ENCODE assay signal across 22 mouse cellular contexts in genomic region chr4:100219599-100219998, GRCm38 (mm10).
A peak's percentile ranks its signal among the peaks of the same experiment; 100 is the strongest.
DNase-seq lines count a peak whose midpoint lies in the region; ATAC-seq and TF ChIP-seq lines count a peak whose summit lies in the region.
"Had no signal": no experiment of that assay in that cellular context is flagged by ENCODE, and none has a peak within 500 bp of the region (broad histone marks: within the 10 kb centered on the region; RNA-seq: fewer than 3 reads in every experiment).

No protein-coding gene starts in this region.

- no peak overlapping the region for H3K4me3 ChIP-seq in heart, embryonic 10.5 days
- H3K4me3 ChIP-seq in hindbrain, postnatal 0 days (ENCODE audit: low read length), result no peak overlapping the region
- H3K4me3 ChIP-seq in hindbrain, embryonic 11.5 days (ENCODE audit: low read depth, low read length), result no peak overlapping the region
- H3K4me3 ChIP-seq: forebrain, embryonic 10.5 days; heart, embryonic 12.5 days; kidney, embryonic 15.5 days; limb, embryonic 12.5 days; midbrain, embryonic 12.5 days had no signal

- H3K9ac ChIP-seq in hindbrain, postnatal 0 days (replicated peaks; ENCODE audit: low read length), result no peak overlapping the region
- no peak overlapping the region for H3K9ac ChIP-seq in hindbrain, embryonic 11.5 days (ENCODE audit: low read depth, low read length)
- H3K9ac ChIP-seq: forebrain, postnatal 0 days; heart, embryonic 12.5 days; hindbrain, embryonic 14.5 days; kidney, embryonic 15.5 days; limb, embryonic 12.5 days; liver, postnatal 0 days; midbrain, embryonic 12.5 days had no signal

- ATAC-seq in hindbrain, postnatal 0 days, result no peak
- no peak for ATAC-seq in hindbrain, embryonic 11.5 days (ENCODE audit: low FRiP score)
- ATAC-seq in granulocyte monocyte progenitor cell, adult 5-6 weeks (replicated peaks; ENCODE audit: poor library complexity, severe bottlenecking), result peak; percentile 83
- ATAC-seq: forebrain, postnatal 0 days; liver, postnatal 0 days; Patski had no signal

- 68% methylated on average over 4 of the region's 4 CpGs for WGBS in heart, embryonic 10.5 days
- WGBS in hindbrain, postnatal 0 days, result 68% methylated on average over 4 of the region's 4 CpGs
- 79% methylated on average over 4 of the region's 4 CpGs for WGBS in hindbrain, embryonic 11.5 days

- H3K27ac ChIP-seq in heart, embryonic 10.5 days, result no peak overlapping the region
- peak overlapping the region; percentile 28; the same call in 1 of the 2 replicates for H3K27ac ChIP-seq in hindbrain, postnatal 0 days
- H3K27ac ChIP-seq in hindbrain, embryonic 11.5 days (ENCODE audit: low read depth, low read length), result no peak overlapping the region
- H3K27ac ChIP-seq: forebrain, embryonic 10.5 days; hindbrain, embryonic 14.5 days; kidney, embryonic 15.5 days; limb, embryonic 12.5 days; midbrain, embryonic 12.5 days had no signal

- TF ChIP-seq CTCF in hindbrain, postnatal 0 days (IDR thresholded peaks at IDR 0.05; ENCODE audit: low read depth), result no peak

- H3K4me1 ChIP-seq in heart, embryonic 10.5 days, result peaks cover 48% of the 10 kb centered on the region
- H3K4me1 ChIP-seq in hindbrain, postnatal 0 days (ENCODE audit: insufficient read depth, low read length), result no peaks in the 10 kb centered on the region
- H3K4me1 ChIP-seq in hindbrain, embryonic 11.5 days (replicated peaks; ENCODE audit: control insufficient read depth, insufficient read depth, low read length), result no peaks in the 10 kb centered on the region
- H3K4me1 ChIP-seq: midbrain, embryonic 12.5 days had no signal

- H3K36me3 ChIP-seq in heart, embryonic 10.5 days, result no peaks in the 10 kb centered on the region
- H3K36me3 ChIP-seq in hindbrain, postnatal 0 days (ENCODE audit: insufficient read depth, low read length), result no peaks in the 10 kb centered on the region
- H3K36me3 ChIP-seq in hindbrain, embryonic 11.5 days (ENCODE audit: control insufficient read depth, insufficient read depth, low read length), result no peaks in the 10 kb centered on the region
- H3K36me3 ChIP-seq: forebrain, embryonic 10.5 days; G1E; heart, embryonic 12.5 days; kidney, embryonic 15.5 days; limb, embryonic 12.5 days; midbrain, embryonic 12.5 days had no signal

- peaks cover 42% of the 10 kb centered on the region for H3K27me3 ChIP-seq in heart, embryonic 10.5 days (ENCODE audit: insufficient read depth, poor library complexity, severe bottlenecking)
- no peaks in the 10 kb centered on the region for H3K27me3 ChIP-seq in hindbrain, postnatal 0 days (ENCODE audit: insufficient read depth, low read length)
- H3K27me3 ChIP-seq in hindbrain, embryonic 11.5 days (ENCODE audit: control insufficient read depth, insufficient read depth, low read length), result no peaks in the 10 kb centered on the region
- H3K27me3 ChIP-seq: heart, embryonic 12.5 days; kidney, embryonic 15.5 days; Patski had no signal

- H3K9me3 ChIP-seq in heart, embryonic 10.5 days, result no peaks in the 10 kb centered on the region
- H3K9me3 ChIP-seq in hindbrain, postnatal 0 days (ENCODE audit: low read length), result no peaks in the 10 kb centered on the region
- H3K9me3 ChIP-seq in hindbrain, embryonic 11.5 days (ENCODE audit: control insufficient read depth, low read length), result no peaks in the 10 kb centered on the region
- H3K9me3 ChIP-seq: forebrain, embryonic 10.5 days; G1E; heart, embryonic 12.5 days; kidney, embryonic 15.5 days; limb, embryonic 12.5 days; midbrain, embryonic 12.5 days had no signal

- DNase-seq in heart, adult 11 months, result peak; percentile 27
- DNase-seq in heart, embryonic 10.5 days (ENCODE audit: low spot score), result no peak
- no peak for DNase-seq in hindbrain, postnatal 0 days (ENCODE audit: low spot score)
- no peak for DNase-seq in hindbrain, embryonic 11.5 days (ENCODE audit: low spot score)
- DNase-seq in gastrocnemius, postnatal 10 days, result no peak
- no peak for DNase-seq in left cerebral cortex, adult 9 months (ENCODE audit: low spot score in 2 of 2)
- DNase-seq: forebrain, postnatal 0 days; gastrocnemius, postnatal 36 days; kidney, adult 11 months; kidney, postnatal 36 days; layer of hippocampus, postnatal 36 days; liver, postnatal 0 days had no signal

- no peak overlapping the region for H3K4me2 ChIP-seq in hindbrain, postnatal 0 days (ENCODE audit: low read depth, low read length)
- H3K4me2 ChIP-seq in hindbrain, embryonic 11.5 days (replicated peaks; ENCODE audit: low read depth, low read length), result no peak overlapping the region
- H3K4me2 ChIP-seq: heart, embryonic 12.5 days; hindbrain, embryonic 14.5 days; kidney, embryonic 15.5 days; limb, embryonic 12.5 days; liver, embryonic 11.5 days; midbrain, embryonic 12.5 days had no signal
